Mouse (Mus musculus): ENCODE results near the gene Cst12. TPM values are rescaled to one million over a fixed set of nuclear protein-coding genes. Genes with fewer than 3 reads are reported as not detected.

Gene Cst12
- not detected for polyA plus RNA-seq (2014; fragmentation: Illumina TruSeq; extraction: RNeasy Lipid Tissue Mini Kit (QIAGEN cat#74804); ENCODE audit: low read depth, low replicate concordance)

DNA sequence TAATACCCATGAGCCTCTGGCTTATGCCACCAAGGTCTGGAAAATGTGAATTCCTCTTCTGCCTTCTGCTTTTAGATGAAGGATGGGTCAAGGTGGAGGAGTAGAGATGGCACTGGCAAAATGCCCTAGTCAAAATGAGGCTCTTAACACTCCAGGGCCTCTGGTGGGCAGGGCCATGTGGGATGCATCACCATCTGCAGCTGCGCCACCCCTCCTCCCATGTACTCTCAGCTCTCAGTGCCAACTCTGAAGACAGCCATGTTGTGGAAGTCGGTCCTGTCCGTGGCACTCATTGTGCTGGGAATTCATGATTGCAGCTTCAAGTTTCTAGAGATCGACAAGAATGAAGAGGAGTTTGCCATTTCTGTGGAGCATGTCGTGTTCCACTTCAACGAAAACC, at the start of gene Cst12:
Gene Cst12 (plus strand): TSS at position 220 of the 400 bp plus-strand sequence.

DNA sequence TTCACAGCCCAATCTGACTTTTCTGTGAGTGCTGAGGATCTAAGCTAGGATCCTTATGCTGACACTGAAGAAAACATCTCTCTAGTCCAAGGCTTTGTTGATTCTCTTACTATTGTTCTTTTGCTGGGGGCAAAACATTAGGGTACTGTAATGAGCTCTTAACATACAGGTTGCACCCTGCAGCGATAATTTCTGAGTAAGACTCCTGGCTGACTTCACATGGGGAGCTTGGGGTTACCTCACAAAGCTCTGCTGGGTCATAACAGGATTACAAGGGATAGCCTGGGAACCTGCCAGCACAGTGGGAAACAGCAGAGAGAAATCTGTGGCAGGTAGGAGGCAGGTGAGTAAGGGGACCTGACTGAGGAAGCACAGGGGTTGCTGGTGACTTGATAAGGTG, 39.1 kb upstream of the Cst12 start, which contains the start of gene Cstl1:
Gene Cstl1 (plus strand): TSS at position 301 of the 400 bp plus-strand sequence.

GRCm38 (mm10) chr2:148771397-148771796, 17.8 kb upstream of the Cst12 start, which contains the start of gene Cst11:
TSS of gene Cst11 (minus strand) at chr2:148771497.

DNA sequence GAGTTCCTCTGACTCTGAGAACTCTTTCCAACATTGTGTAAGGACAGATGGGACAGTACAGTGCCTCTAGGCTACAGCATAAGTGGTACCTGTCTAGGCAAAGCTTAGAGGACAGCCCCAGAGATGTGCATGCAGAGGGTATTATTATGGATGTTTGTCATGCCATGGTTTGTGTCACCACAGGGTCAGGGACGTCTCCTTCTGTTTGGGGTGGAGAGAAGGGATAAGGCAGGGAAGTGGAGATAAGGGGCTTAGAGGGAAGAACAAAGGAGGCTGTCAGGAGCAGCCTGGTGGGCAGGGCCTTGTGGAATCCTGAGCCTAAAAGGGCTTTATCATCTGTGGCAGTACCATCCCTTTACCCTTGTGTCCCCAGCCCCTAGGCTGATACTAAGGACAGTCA, 7.5 kb upstream of the Cst12 start, which contains the start of gene 8030411F24Rik:
Gene 8030411F24Rik (plus strand): TSS at position 301 of the 400 bp plus-strand sequence.

GRCm38 (mm10) chr2:148798485-148798884, 9.3 kb downstream of the Cst12 start, which contains the start of gene Cst8:
TSS of gene Cst8 (plus strand) at chr2:148798785.

GRCm38 (mm10) chr2:148819909-148820308, 30.7 kb downstream of the Cst12 start, which contains the start of gene Cst13:
TSS of gene Cst13 (plus strand) at chr2:148820081.

DNA sequence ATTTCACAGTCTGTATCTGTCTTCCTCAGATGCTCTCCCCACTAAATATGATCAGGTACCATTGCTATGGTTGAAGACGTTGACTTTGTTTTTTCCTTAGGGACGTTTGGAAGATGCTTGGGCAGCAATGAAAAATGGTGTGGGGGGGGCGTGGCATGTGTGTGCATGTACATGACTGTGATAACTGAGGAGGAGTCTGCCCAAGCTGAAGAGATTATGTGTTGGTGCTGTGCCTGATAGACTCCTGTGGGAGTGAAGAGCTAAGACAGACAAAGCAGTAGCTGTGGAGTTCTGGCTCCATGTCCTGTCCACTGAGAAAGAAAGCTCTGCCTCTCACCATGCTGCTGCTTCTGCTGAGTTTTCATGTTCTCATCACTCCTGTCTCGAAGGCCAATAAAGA, 45.8 kb downstream of the Cst12 start, which contains the start of gene Cst9:
Gene Cst9 (plus strand): TSS at position 236 of the 400 bp plus-strand sequence.

Other genes with a start within 250 kb of the Cst12 start
- gene Nxt1, start 116.8 kb upstream of the Cst12 start, polyA plus RNA-seq (2014; fragmentation: Illumina TruSeq; extraction: RNeasy Lipid Tissue Mini Kit (QIAGEN cat#74804); ENCODE audit: low read depth, low replicate concordance), result 4.1 TPM
- gene Gzf1, start 108.3 kb upstream of the Cst12 start, polyA plus RNA-seq (2014; fragmentation: Illumina TruSeq; extraction: RNeasy Lipid Tissue Mini Kit (QIAGEN cat#74804); ENCODE audit: low read depth, low replicate concordance), result 38.2 TPM
- gene Napb, start 56.9 kb upstream of the Cst12 start, polyA plus RNA-seq (2014; fragmentation: Illumina TruSeq; extraction: RNeasy Lipid Tissue Mini Kit (QIAGEN cat#74804); ENCODE audit: low read depth, low replicate concordance), result 3.8 TPM
- not detected for gene Cstl1, start 39.0 kb upstream of the Cst12 start, polyA plus RNA-seq (2014; fragmentation: Illumina TruSeq; extraction: RNeasy Lipid Tissue Mini Kit (QIAGEN cat#74804); ENCODE audit: low read depth, low replicate concordance)
- gene Cst11, start 17.9 kb upstream of the Cst12 start, polyA plus RNA-seq (2014; fragmentation: Illumina TruSeq; extraction: RNeasy Lipid Tissue Mini Kit (QIAGEN cat#74804); ENCODE audit: low read depth, low replicate concordance), result not detected
- not detected for gene 8030411F24Rik, start 7.4 kb upstream of the Cst12 start, polyA plus RNA-seq (2014; fragmentation: Illumina TruSeq; extraction: RNeasy Lipid Tissue Mini Kit (QIAGEN cat#74804); ENCODE audit: low read depth, low replicate concordance)
- gene Cst8, start 9.4 kb downstream of the Cst12 start, polyA plus RNA-seq (2014; fragmentation: Illumina TruSeq; extraction: RNeasy Lipid Tissue Mini Kit (QIAGEN cat#74804); ENCODE audit: low read depth, low replicate concordance), result 3.7 TPM
- not detected for gene Cst13, start 30.7 kb downstream of the Cst12 start, polyA plus RNA-seq (2014; fragmentation: Illumina TruSeq; extraction: RNeasy Lipid Tissue Mini Kit (QIAGEN cat#74804); ENCODE audit: low read depth, low replicate concordance)
- gene Cst9, start 45.8 kb downstream of the Cst12 start, polyA plus RNA-seq (2014; fragmentation: Illumina TruSeq; extraction: RNeasy Lipid Tissue Mini Kit (QIAGEN cat#74804); ENCODE audit: low read depth, low replicate concordance), result not detected
- gene 9230104L09Rik, start 75.7 kb downstream of the Cst12 start, polyA plus RNA-seq (2014; fragmentation: Illumina TruSeq; extraction: RNeasy Lipid Tissue Mini Kit (QIAGEN cat#74804); ENCODE audit: low read depth, low replicate concordance), result not detected
- gene Cst3, start 86.3 kb downstream of the Cst12 start, polyA plus RNA-seq (2014; fragmentation: Illumina TruSeq; extraction: RNeasy Lipid Tissue Mini Kit (QIAGEN cat#74804); ENCODE audit: low read depth, low replicate concordance), result 32.9 TPM
- not detected for gene Gm1330, start 213.9 kb downstream of the Cst12 start, polyA plus RNA-seq (2014; fragmentation: Illumina TruSeq; extraction: RNeasy Lipid Tissue Mini Kit (QIAGEN cat#74804); ENCODE audit: low read depth, low replicate concordance)
- not detected for gene Gm10750, start 227.9 kb downstream of the Cst12 start, polyA plus RNA-seq (2014; fragmentation: Illumina TruSeq; extraction: RNeasy Lipid Tissue Mini Kit (QIAGEN cat#74804); ENCODE audit: low read depth, low replicate concordance)